Mouse (Mus musculus): Measurements from ENCODE around the gene Gm17175.
"Not testable (repeated sequence)": the region's sequence is repeated elsewhere in the genome, so short reads cannot be mapped to it uniquely, and the experiment has no call there.

Gm17175 gene

GRCm38 (mm10) chr14:51573963-51574362 lies at the start of gene Gm17175:
Gene Gm17175, minus strand, starts transcription at chr14:51574063.
- not testable (repeated sequence) for DNase-seq

DNA sequence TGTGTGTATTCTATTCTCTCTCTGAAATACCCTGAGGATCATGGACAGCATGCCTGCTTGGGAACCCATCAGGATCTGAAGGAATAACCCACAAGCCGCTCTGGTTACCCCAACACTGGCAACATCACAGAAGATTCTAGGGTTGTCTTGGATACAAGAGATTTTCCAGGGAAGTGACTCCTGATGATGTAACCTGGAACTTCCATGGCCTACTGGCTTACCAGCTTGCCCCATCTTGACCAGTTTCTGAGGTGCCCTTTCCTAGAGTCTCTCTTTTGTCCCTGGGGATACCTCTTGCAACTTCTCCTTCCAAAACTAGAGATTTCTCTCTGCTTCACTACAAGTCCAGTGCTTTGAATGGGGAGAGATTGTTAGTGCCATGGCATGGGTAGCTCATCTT lies 37.3 kb upstream of the Gm17175 start, which contains the start of gene Gm17078:
TSS of gene Gm17078 (minus strand) at position 101 of the 400 bp plus-strand sequence.
- no peak for DNase-seq

GRCm38 (mm10) chr14:51592039-51592438 lies 18.2 kb upstream of the Gm17175 start, which contains the start of gene Gm17174:
Gene Gm17174, minus strand, starts transcription at chr14:51592139.
- DNase-seq, result not testable (repeated sequence)

DNA sequence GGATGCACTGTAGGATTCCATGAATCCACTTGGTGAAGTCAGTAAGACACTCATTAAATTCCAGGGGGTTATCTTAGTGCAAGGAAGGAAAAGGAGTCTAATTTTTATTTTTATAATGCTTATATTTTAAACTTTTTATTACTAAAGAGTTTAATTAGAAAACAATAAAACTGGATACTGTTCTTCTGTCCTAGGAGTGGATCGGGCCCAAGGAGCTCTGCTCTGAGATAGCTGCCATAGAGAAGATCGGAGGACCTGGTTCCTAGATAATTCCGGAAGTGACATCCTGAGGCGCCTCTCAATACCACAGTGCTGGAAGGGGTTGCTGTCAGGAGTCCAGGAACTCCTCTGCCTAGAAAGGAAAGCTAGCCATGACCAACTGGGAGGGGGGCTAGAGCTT lies 21.4 kb downstream of the Gm17175 start, which contains the start of gene Gm5622:
TSS of gene Gm5622 (plus strand) at position 301 of the 400 bp plus-strand sequence.
- DNase-seq, result no peak

Measured in liver (tissue).